Mouse (Mus musculus): ENCODE measurements around the gene Ift46.

- TF ChIP-seq CTCF (IDR thresholded peaks at IDR 0.05; ENCODE audit: insufficient read depth, low read length): no peak
- TF ChIP-seq POLR2A (IDR thresholded peaks at IDR 0.05; ENCODE audit: borderline replicate concordance, extremely low read depth, low read depth, low read length): no peak
These were observed 27.0 kb upstream of the Ift46 start for GRCm38 (mm10) chr9:44740663-44741192.

Measured in lung, adult 2 months (tissue).